ENCODE assay signal across 9 mouse cellular contexts in genomic region chr3:87072612-87073515, GRCm38 (mm10).
A peak's percentile ranks its signal among the peaks of the same experiment; 100 is the strongest.
DNase-seq lines count a peak whose midpoint lies in the region; ATAC-seq lines count a peak whose summit lies in the region.
"Had no signal": no experiment of that assay in that cellular context is flagged by ENCODE, and none has a peak within 500 bp of the region (broad histone marks: within the 10 kb centered on the region; RNA-seq: fewer than 3 reads in every experiment).

No protein-coding gene starts in this region.

- no peak for ATAC-seq in hindbrain, embryonic 13.5 days (ENCODE audit: low FRiP score)
- no peak for ATAC-seq in hindbrain, embryonic 12.5 days (ENCODE audit: low FRiP score)
- peak; percentile 28; the same call in 1 of the 2 replicates for ATAC-seq in embryonic facial prominence, embryonic 15.5 days (ENCODE audit: insufficient number of reproducible peaks, low FRiP score, low TSS enrichment, low read depth)
- no peak for ATAC-seq in limb, embryonic 12.5 days (ENCODE audit: insufficient number of reproducible peaks, insufficient read depth, low FRiP score, low TSS enrichment, low read depth)

- H3K36me3 ChIP-seq in hindbrain, embryonic 13.5 days, result no peaks in the 10 kb centered on the region
- no peaks in the 10 kb centered on the region for H3K36me3 ChIP-seq in hindbrain, embryonic 12.5 days
- H3K36me3 ChIP-seq in embryonic facial prominence, embryonic 15.5 days, result no peaks in the 10 kb centered on the region
- no peaks in the 10 kb centered on the region for H3K36me3 ChIP-seq in limb, embryonic 12.5 days
- H3K36me3 ChIP-seq: G1E had no signal

- DNase-seq in NIH3T3 (ENCODE audit: low read depth), result peak; percentile 92
- DNase-seq in testis, postnatal 10 days (ENCODE audit: low spot score), result no peak
- DNase-seq in right cerebral cortex, adult 18-20 months, result no peak
- DNase-seq in frontal cortex, postnatal 10 days (ENCODE audit: low spot score in 2 of 2), result no peak

- no peak overlapping the region for H3K4me3 ChIP-seq in hindbrain, embryonic 13.5 days
- no peak overlapping the region for H3K4me3 ChIP-seq in hindbrain, embryonic 12.5 days
- H3K4me3 ChIP-seq in embryonic facial prominence, embryonic 15.5 days (replicated peaks), result no peak overlapping the region
- H3K4me3 ChIP-seq in limb, embryonic 12.5 days (replicated peaks), result no peak overlapping the region

- H3K9ac ChIP-seq in hindbrain, embryonic 13.5 days, result no peak overlapping the region
- no peak overlapping the region for H3K9ac ChIP-seq in hindbrain, embryonic 12.5 days
- H3K9ac ChIP-seq in embryonic facial prominence, embryonic 15.5 days, result no peak overlapping the region
- H3K9ac ChIP-seq in limb, embryonic 12.5 days (replicated peaks), result no peak overlapping the region

- H3K27ac ChIP-seq in hindbrain, embryonic 13.5 days, result peak overlapping the region; percentile 71
- no peak overlapping the region for H3K27ac ChIP-seq in hindbrain, embryonic 12.5 days
- H3K27ac ChIP-seq in embryonic facial prominence, embryonic 15.5 days (replicated peaks), result peak overlapping the region; percentile 48
- 0 out of 2 replicates have a peak overlapping the region, but pooled peaks have one; percentile 4 for H3K27ac ChIP-seq in limb, embryonic 12.5 days

- H3K27me3 ChIP-seq in hindbrain, embryonic 13.5 days, result no peaks in the 10 kb centered on the region
- no peaks in the 10 kb centered on the region for H3K27me3 ChIP-seq in hindbrain, embryonic 12.5 days
- no peaks in the 10 kb centered on the region for H3K27me3 ChIP-seq in embryonic facial prominence, embryonic 15.5 days
- no peaks in the 10 kb centered on the region for H3K27me3 ChIP-seq in limb, embryonic 12.5 days

- H3K4me1 ChIP-seq in hindbrain, embryonic 13.5 days (replicated peaks), result peaks cover 15% of the 10 kb centered on the region
- H3K4me1 ChIP-seq in hindbrain, embryonic 12.5 days, result peaks cover 4% of the 10 kb centered on the region; the same call in 1 of the 2 replicates
- H3K4me1 ChIP-seq in embryonic facial prominence, embryonic 15.5 days, result peaks cover 9% of the 10 kb centered on the region
- H3K4me1 ChIP-seq in limb, embryonic 12.5 days (replicated peaks), result peaks cover 13% of the 10 kb centered on the region; the same call in 1 of the 2 replicates

- 0 out of 2 replicates have a peak overlapping the region, but pooled peaks have one; percentile 2 for H3K4me2 ChIP-seq in hindbrain, embryonic 13.5 days
- no peak overlapping the region for H3K4me2 ChIP-seq in hindbrain, embryonic 12.5 days (replicated peaks)
- H3K4me2 ChIP-seq in embryonic facial prominence, embryonic 15.5 days (replicated peaks), result no peak overlapping the region
- H3K4me2 ChIP-seq in limb, embryonic 12.5 days, result no peak overlapping the region

- no peaks in the 10 kb centered on the region for H3K9me3 ChIP-seq in hindbrain, embryonic 13.5 days
- no peaks in the 10 kb centered on the region for H3K9me3 ChIP-seq in hindbrain, embryonic 12.5 days (replicated peaks)
- no peaks in the 10 kb centered on the region for H3K9me3 ChIP-seq in embryonic facial prominence, embryonic 15.5 days (replicated peaks)
- no peaks in the 10 kb centered on the region for H3K9me3 ChIP-seq in limb, embryonic 12.5 days
- H3K9me3 ChIP-seq: G1E had no signal

- 41% methylated on average over 13 of the region's 13 CpGs for WGBS in hindbrain, embryonic 13.5 days
- 45% methylated on average over 13 of the region's 13 CpGs for WGBS in hindbrain, embryonic 12.5 days
- WGBS in embryonic facial prominence, embryonic 15.5 days, result 17% methylated on average over 13 of the region's 13 CpGs
- WGBS in limb, embryonic 12.5 days, result 42% methylated on average over 13 of the region's 13 CpGs
